In the genomic region with DNA sequence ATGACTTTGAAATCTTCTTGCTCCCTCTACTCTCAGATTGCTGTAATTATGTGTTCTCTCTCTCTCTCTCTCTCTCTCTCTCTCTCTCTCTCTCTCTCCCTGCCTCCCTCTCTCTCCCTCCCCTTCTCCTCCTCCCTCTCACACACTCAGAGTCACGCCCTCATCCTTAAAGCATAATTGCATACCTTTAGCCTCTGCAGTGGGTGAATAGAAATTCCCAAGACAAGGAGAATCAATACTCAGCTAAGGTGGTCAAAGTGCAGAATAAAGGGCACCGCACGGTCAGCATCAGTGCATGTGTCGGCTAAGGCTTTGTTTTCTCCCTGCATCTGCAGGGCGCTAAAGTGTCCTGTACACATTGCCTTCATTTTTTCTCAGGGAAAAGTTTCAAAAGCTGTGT, we compare ENCODE assay signal across 9 mouse cellular contexts.
DNase-seq lines count a peak whose midpoint lies in the region; ATAC-seq and TF ChIP-seq lines count a peak whose summit lies in the region.
"Had no signal": no experiment of that assay in that cellular context is flagged by ENCODE, and none has a peak within 500 bp of the region (broad histone marks: within the 10 kb centered on the region; RNA-seq: fewer than 3 reads in every experiment).

No protein-coding gene starts in this region.

- no peaks in the 10 kb centered on the region for H3K27me3 ChIP-seq in hindbrain, embryonic 12.5 days
- H3K27me3 ChIP-seq in midbrain, embryonic 13.5 days: no peaks in the 10 kb centered on the region
- H3K27me3 ChIP-seq: megakaryocyte, embryonic 14.5 days had no signal

- H3K4me3 ChIP-seq in hindbrain, embryonic 12.5 days: no peak overlapping the region
- 0 out of 2 replicates have a peak overlapping the region, but pooled peaks have one; percentile 12 for H3K4me3 ChIP-seq in midbrain, embryonic 13.5 days (replicated peaks)
- no peak overlapping the region for H3K4me3 ChIP-seq in gastrocnemius, adult 2 months
- H3K4me3 ChIP-seq: megakaryocyte, embryonic 14.5 days had no signal

- H3K9me3 ChIP-seq in hindbrain, embryonic 12.5 days (replicated peaks): no peaks in the 10 kb centered on the region
- H3K9me3 ChIP-seq in midbrain, embryonic 13.5 days: no peaks in the 10 kb centered on the region
- H3K9me3 ChIP-seq: megakaryocyte, embryonic 14.5 days had no signal

- H3K4me2 ChIP-seq in hindbrain, embryonic 12.5 days (replicated peaks): peak overlapping the region; percentile 25
- H3K4me2 ChIP-seq in midbrain, embryonic 13.5 days (replicated peaks): peak overlapping the region; percentile 35

- no peak for TF ChIP-seq CTCF in gastrocnemius, adult 2 months (IDR thresholded peaks at IDR 0.05)

- intact Hi-C loops in gastrocnemius, adult 2 months (cut with DNase I): no loop called here

- DNase-seq in retina, embryonic 14.5 days (ENCODE audit: low spot score): peak; percentile 14
- DNase-seq in retina, postnatal 1 day: no peak
- DNase-seq in c-Kit-positive CD71-positive TER-119-positive erythroid progenitor cells, embryonic 14.5 days (ENCODE audit: low spot score): no peak
- no peak for DNase-seq in ovary, postnatal 10 days (ENCODE audit: low spot score)
- no peak for DNase-seq in gastrocnemius, adult 2 months
- DNase-seq: gastrocnemius, postnatal 25 days had no signal

- no peaks in the 10 kb centered on the region for H3K36me3 ChIP-seq in hindbrain, embryonic 12.5 days
- no peaks in the 10 kb centered on the region for H3K36me3 ChIP-seq in midbrain, embryonic 13.5 days

- H3K9ac ChIP-seq in hindbrain, embryonic 12.5 days: no peak overlapping the region
- H3K9ac ChIP-seq in midbrain, embryonic 13.5 days (replicated peaks): peak overlapping the region; percentile 36; the same call in 1 of the 2 replicates

- H3K27ac ChIP-seq in hindbrain, embryonic 12.5 days: peak overlapping the region; percentile 48; the same call in 1 of the 2 replicates
- H3K27ac ChIP-seq in midbrain, embryonic 13.5 days: peak overlapping the region; percentile 45
- H3K27ac ChIP-seq in gastrocnemius, adult 2 months: no peak overlapping the region

- H3K4me1 ChIP-seq in hindbrain, embryonic 12.5 days: peaks cover 12% of the 10 kb centered on the region; the same call in 1 of the 2 replicates
- H3K4me1 ChIP-seq in midbrain, embryonic 13.5 days (replicated peaks): peaks cover 14% of the 10 kb centered on the region

- peak; percentile 46; the same call in 1 of the 2 replicates for ATAC-seq in hindbrain, embryonic 12.5 days (ENCODE audit: low FRiP score)
- peak; percentile 77 for ATAC-seq in midbrain, embryonic 13.5 days

- 30% methylated on average over 5 of the region's 5 CpGs for WGBS in hindbrain, embryonic 12.5 days
- 25% methylated on average over 5 of the region's 5 CpGs for WGBS in midbrain, embryonic 13.5 days
